Mouse (Mus musculus) ES-E14 (cell line): ENCODE results near the gene Tceal9. TPM values are rescaled to one million over a fixed set of nuclear protein-coding genes. Genes with fewer than 3 reads are reported as not detected.
"Not testable (repeated sequence)": the region's sequence is repeated elsewhere in the genome, so short reads cannot be mapped to it uniquely, and the experiment has no call there.

Source experiments
- DNase-seq: peaks from one replicate; pipeline ENCODE4 v3.0.0-alpha.2; 2013; ENCODE audit warnings: low read depth, low spot score
- H3K27ac ChIP-seq: 2 replicates; pipeline ENCODE4 v1.5.1; 2012; ENCODE audit warnings: low read depth, mild to moderate bottlenecking, low read length, moderate library complexity, mixed read lengths; ENCODE audit not compliant: poor library complexity, insufficient read depth, severe bottlenecking
- H3K36me3 ChIP-seq: 2 replicates; pipeline ENCODE4 v1.6.1; 2012; ENCODE audit warnings: mild to moderate bottlenecking, low read length, moderate library complexity, mixed read lengths; ENCODE audit not compliant: control insufficient read depth, poor library complexity, insufficient read depth, severe bottlenecking
- H3K4me1 ChIP-seq, 2 experiments: fragments of 150-350 bp in 1 of 2; sonication (generic) in 1 of 2; 2 replicates each; pipeline ENCODE4 v1.6.1; 2012; ENCODE audit warnings: low read length in 2 of 2, mild to moderate bottlenecking in 1 of 2, mixed read lengths in 1 of 2; ENCODE audit not compliant: control insufficient read depth in 2 of 2, insufficient read depth in 2 of 2, poor library complexity in 1 of 2
- H3K4me3 ChIP-seq, 2 experiments: fragments of 150-350 bp in 1 of 2; sonication (generic) in 1 of 2; 2 replicates each; pipeline ENCODE4 v1.5.1; 2012; ENCODE audit warnings: low read length in 2 of 2, low read depth in 1 of 2, mild to moderate bottlenecking in 1 of 2, mixed read lengths in 1 of 2; ENCODE audit not compliant: insufficient read depth in 1 of 2, poor library complexity in 1 of 2, severe bottlenecking in 1 of 2
- H3K9ac ChIP-seq: 2 replicates; pipeline ENCODE4 v1.6.1; 2012; ENCODE audit warnings: low read depth, mild to moderate bottlenecking, low read length, mixed read lengths; ENCODE audit not compliant: poor library complexity, insufficient read depth, severe bottlenecking
- H3K9me3 ChIP-seq: fragments of 150-350 bp; sonication (generic); 2 replicates; pipeline ENCODE4 v1.6.1; 2012; ENCODE audit warnings: low read depth, mild to moderate bottlenecking, low read length; ENCODE audit not compliant: control insufficient read depth, insufficient read depth
- CHD2 ChIP-seq: IDR thresholded peaks from 2 replicates; pipeline ENCODE4 v1.6.1; 2014; ENCODE audit warnings: mild to moderate bottlenecking, low read depth, low read length, inconsistent platforms
- HCFC1 ChIP-seq: IDR thresholded peaks from 2 replicates; pipeline ENCODE4 v1.6.1; 2012; ENCODE audit warnings: low read length, inconsistent platforms, borderline replicate concordance; ENCODE audit not compliant: insufficient read depth
- MAFK ChIP-seq: IDR thresholded peaks from 2 replicates; pipeline ENCODE4 v1.6.1; 2014; ENCODE audit warnings: mild to moderate bottlenecking, low read depth, low read length, inconsistent platforms; ENCODE audit not compliant: insufficient read depth
- ZC3H11A ChIP-seq: IDR thresholded peaks from 2 replicates; pipeline ENCODE4 v1.6.1; 2012; ENCODE audit warnings: low read depth, mild to moderate bottlenecking, inconsistent platforms, low read length, borderline replicate concordance
- ZNF384 ChIP-seq: IDR thresholded peaks from 2 replicates; pipeline ENCODE4 v1.6.1; 2012; ENCODE audit warnings: low read depth, low read length, inconsistent platforms
- in situ Hi-C, 2 experiments: fragments of 600-800 bp; cut with MboI; formaldehyde crosslinking; loops; one replicate each; pipeline ENCODE4 v1.15.1; 2025; ENCODE audit warnings: low sequenced_read_pairs in 2 of 2, inconsistent platforms in 1 of 2; ENCODE audit not compliant: unreplicated experiment in 2 of 2
- total RNA-seq: library from RNA; depleted of rRNA; stranded (reverse); fragments of 300-350 nt; gene quantifications from 2 replicates; pipeline ENCODE4 v1.2.3, GENCODE M21; 2012

The Tceal9 gene
- total RNA-seq, 1 experiment, result 243 TPM

DNA sequence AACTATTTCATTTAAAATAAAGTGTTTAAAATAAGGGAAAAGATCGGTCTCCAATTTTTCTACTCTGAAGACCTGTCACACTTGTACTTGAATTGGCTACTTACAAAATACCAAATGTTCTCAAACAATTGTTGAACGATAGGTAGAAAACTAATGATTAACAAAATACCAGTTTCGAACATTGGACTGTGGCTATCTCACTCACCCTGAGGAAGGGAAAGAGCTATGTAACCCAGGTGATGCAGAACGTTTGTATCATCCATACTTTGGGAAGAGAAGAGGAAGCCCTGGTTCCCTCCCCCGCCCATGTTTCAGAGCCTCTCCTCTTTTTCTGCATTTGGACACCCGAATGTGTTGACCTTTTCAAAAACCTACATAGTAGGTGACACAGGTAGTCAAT is 40.5 kb upstream of the Tceal9 start:
- in situ Hi-C loops, result no loop called here
- H3K9ac ChIP-seq, result no peak overlapping the region
- no peak for DNase-seq
- TF ChIP-seq HCFC1, result no peak
- no peak for TF ChIP-seq CHD2
- TF ChIP-seq MAFK, result no peak
- no peak for TF ChIP-seq ZC3H11A
- TF ChIP-seq ZNF384, result no peak
- H3K9me3 ChIP-seq, result no peaks in the 10 kb centered on the region
- H3K27ac ChIP-seq, result no peak overlapping the region
- H3K4me1 ChIP-seq, result no peaks in the 10 kb centered on the region
- no peaks in the 10 kb centered on the region for H3K36me3 ChIP-seq
- H3K4me3 ChIP-seq, result no peak overlapping the region

DNA sequence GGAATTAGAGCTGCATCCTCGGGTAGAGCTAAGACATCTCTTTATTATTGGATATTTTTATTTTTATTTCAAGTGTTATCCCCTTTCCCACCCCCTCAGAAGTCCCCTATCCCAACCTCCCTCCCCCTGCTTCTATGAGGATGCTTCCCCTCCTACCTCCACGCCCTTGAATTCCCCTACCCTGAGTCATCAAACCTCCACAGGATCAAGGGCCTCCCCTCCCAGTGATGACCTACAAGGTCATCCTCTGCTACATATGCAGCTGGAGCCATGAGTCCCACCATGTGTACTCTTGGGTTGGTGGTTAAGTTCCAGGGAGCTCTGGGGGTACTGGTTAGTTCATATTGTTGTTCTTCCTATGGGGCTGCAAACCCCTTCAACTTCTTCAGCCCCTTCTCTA is 31.5 kb upstream of the Tceal9 start:
- H3K36me3 ChIP-seq, result no peaks in the 10 kb centered on the region; the same call in 1 of the 2 replicates
- H3K4me1 ChIP-seq, result no peaks in the 10 kb centered on the region
- H3K4me3 ChIP-seq, result no peak overlapping the region
- TF ChIP-seq HCFC1 (no peak), ZC3H11A (no peak), ZNF384 (no peak), CHD2 (no peak), MAFK (no peak)
- no peak overlapping the region for H3K9ac ChIP-seq
- no peaks in the 10 kb centered on the region for H3K9me3 ChIP-seq
- in situ Hi-C loops, result no loop called here
- H3K27ac ChIP-seq, result no peak overlapping the region
- no peak for DNase-seq

DNA sequence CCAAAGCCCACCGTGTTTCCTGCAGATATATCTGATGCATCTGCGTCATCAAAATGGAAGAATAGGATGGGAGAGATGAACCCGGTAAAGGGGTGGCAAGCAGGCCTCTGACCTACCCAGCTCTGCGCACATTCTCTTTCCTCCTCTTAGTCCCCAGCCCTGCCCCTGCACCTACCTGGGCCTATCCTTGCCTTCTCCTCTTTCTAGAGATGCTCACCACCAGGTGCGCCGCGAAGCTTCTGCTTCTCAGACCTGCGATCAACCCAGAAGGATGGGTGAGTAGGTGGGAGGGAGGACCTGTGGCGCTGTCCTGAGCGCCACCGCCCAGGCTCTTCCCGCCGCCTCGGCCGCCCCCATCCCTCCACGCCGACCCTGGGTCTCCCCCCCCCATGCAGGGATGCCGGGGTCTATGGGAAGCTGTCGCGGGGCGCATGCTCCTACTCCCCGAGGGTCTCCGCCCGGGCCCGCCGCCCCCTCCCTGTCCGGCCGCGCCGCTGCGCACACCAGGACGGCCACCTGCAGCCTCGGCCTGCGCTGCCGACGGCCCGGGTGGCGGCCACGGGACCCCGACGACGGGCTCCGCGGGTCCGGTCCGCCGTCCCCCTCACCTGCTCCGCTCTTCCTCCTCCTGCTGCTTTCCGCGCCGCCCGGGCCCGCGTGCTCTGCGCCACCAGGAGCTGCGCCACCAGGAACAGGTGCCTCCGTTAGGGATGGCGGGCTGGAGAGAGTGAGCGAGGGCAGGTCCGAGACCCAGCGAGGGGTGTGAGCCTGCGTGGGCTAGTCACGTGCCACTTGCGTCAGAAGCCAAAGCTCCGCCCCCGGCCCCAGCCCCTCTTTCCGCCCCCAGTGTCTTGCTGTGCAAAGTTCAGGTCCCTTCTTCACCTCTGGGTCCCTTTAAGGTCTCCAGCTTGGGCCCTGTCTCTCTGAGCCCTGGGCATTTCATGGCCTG is 29.9 kb upstream of the Tceal9 start, which contains the start of the genes Tceal7 and Bex1:
Tceal7 (plus strand) TSS at position 51 of the 949 bp plus-strand sequence.
Bex1 (minus strand) TSS at position 785 of the 949 bp plus-strand sequence.
- H3K9ac ChIP-seq, result peak within 1 kb of the TSS; percentile 82
- H3K36me3 ChIP-seq, in situ Hi-C loops, DNase-seq, H3K9me3 ChIP-seq, H3K4me1 ChIP-seq, H3K27ac ChIP-seq: not testable (repeated sequence)
- peak within 1 kb of the TSS; percentile 67 to 78 for H3K4me3 ChIP-seq

DNA sequence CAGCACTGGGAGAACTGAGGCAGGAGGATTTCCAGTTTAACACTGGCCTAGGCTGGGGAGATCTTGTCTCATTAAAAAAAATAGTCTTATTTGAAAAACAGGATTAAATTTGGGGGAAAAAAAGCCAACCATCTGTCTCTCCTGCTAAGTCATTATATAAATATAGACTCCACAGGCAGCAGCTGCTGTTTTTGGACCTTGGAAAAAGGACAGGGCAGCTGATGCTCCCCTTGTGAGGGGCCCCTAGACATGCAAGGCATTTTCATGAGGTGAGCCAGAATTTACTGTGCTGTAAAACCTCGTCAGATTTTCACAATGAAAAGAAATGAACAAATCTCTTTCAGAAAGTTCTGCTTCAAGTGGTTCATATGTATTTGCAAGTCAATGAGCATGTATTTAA is 28.6 kb upstream of the Tceal9 start:
- H3K36me3 ChIP-seq, result no peaks in the 10 kb centered on the region; the same call in 1 of the 2 replicates
- no peak overlapping the region for H3K9ac ChIP-seq
- H3K4me1 ChIP-seq, result no peaks in the 10 kb centered on the region
- no peak overlapping the region for H3K4me3 ChIP-seq
- DNase-seq, result no peak
- in situ Hi-C loops, result no loop called here
- no peak overlapping the region for H3K27ac ChIP-seq
- TF ChIP-seq HCFC1, result no peak
- no peak for TF ChIP-seq ZC3H11A
- TF ChIP-seq MAFK, result no peak
- no peak for TF ChIP-seq CHD2
- TF ChIP-seq ZNF384, result no peak
- H3K9me3 ChIP-seq, result no peaks in the 10 kb centered on the region
